Mouse (Mus musculus): Measurements from ENCODE around the gene Xxylt1. TPM values are rescaled to one million over a fixed set of nuclear protein-coding genes. Genes with fewer than 3 reads are reported as not detected.

Gene Xxylt1
- total and polyA plus RNA-seq, 3 experiments: 12.8 to 164 (median 26.6) TPM

DNA sequence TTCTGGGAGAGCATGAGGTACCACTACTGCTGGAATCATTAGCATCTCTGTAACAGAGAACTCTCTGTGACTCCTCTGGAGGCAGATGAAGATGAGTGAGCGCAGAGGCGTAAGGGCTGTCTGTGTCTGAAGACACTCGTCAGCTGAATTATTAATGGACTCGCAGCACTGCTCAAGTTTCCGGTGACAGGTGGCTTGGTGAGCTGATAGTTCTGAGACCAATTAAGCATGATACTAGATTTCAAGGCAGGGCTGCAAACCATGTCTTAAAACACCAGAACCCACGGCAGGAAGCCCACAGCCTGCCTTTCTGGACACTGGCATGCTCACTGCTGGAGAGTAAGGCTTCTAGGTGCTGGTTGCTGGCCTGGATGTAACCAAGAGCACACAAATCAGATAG lies 93.5 kb downstream of the Xxylt1 start:
- no peaks in the 10 kb centered on the region for H3K4me1 ChIP-seq (ENCODE audit: control insufficient read depth in 1 of 2, insufficient read depth in 2 of 2, low read length in 2 of 2)
- H3K9ac ChIP-seq (ENCODE audit: control insufficient read depth, low read depth, low read length, poor library complexity, severe bottlenecking): no peak overlapping the region
- H3K79me2 ChIP-seq (ENCODE audit: control insufficient read depth, insufficient read depth, low read length, poor library complexity): no peaks in the 10 kb centered on the region
- no peaks in the 10 kb centered on the region for H3K27me3 ChIP-seq (ENCODE audit: control insufficient read depth in 1 of 2, insufficient read depth in 2 of 2, low read length in 2 of 2)
- H3K36me3 ChIP-seq (ENCODE audit: control insufficient read depth in 1 of 2, insufficient read depth in 2 of 2, low read length in 2 of 2): no peaks in the 10 kb centered on the region
- no peak overlapping the region for H3K27ac ChIP-seq (ENCODE audit: control insufficient read depth, low read depth, low read length)
- H3K9me3 ChIP-seq (replicated peaks; ENCODE audit: insufficient read depth, low read length): no peaks in the 10 kb centered on the region
- TF ChIP-seq TAL1 (IDR thresholded peaks at IDR 0.05; ENCODE audit: low read length): no peak
- no peak for TF ChIP-seq HCFC1 (IDR thresholded peaks at IDR 0.05; ENCODE audit: low read depth, low read length)
- TF ChIP-seq CTCF (IDR thresholded peaks at IDR 0.05 in 2 of 3, conservative IDR thresholded peaks at IDR 0.05 in 1 of 3; ENCODE audit: control insufficient read depth in 1 of 3, insufficient read depth in 1 of 3, low read depth in 2 of 3, low read length in 3 of 3, poor library complexity in 1 of 3, severe bottlenecking in 1 of 3): no peak
- TF ChIP-seq SIN3A (IDR thresholded peaks at IDR 0.05; ENCODE audit: low read length): no peak
- no peak for DNase-seq (ENCODE audit: low read depth, low spot score)
- no peak overlapping the region for H3K4me3 ChIP-seq (ENCODE audit: control insufficient read depth in 1 of 2, insufficient read depth in 1 of 2, low read depth in 2 of 2, low read length in 2 of 2)

DNA sequence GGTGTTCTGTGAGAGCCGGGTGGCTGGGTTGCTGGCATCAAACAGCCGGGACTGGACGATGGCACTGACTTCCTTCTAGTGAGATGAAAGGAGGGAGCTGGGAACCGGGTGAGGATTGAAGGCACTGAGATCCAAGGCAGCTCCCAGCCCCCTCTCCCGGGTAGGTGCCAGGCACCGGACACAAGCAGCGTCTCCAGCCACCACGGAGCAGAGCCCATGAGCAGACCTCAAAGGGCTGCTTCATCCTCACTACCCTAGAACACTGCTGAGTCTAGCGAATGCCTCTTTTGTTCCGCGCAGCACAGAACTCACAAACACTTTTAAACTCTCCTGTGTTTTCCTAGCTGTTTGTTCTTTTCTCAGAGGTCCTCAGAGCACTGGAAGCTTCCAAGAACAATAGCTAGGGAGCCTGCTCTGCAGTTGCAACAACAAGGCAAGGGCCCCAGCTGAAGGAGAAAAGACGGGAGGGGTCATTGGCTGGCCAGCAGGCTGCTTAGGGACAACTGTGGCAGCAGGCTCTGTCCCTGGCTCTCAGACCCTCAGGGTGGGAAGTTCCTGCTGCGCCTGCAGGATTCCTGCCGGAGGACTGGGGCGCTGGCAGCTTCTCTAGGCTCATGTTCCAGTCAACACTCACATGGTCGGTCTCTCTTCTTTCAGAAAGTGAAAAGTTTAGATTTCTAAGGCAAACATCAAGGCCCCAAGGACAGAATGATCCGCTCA lies 96.2 kb downstream of the Xxylt1 start:
- H3K4me3 ChIP-seq (ENCODE audit: control insufficient read depth in 1 of 2, insufficient read depth in 1 of 2, low read depth in 2 of 2, low read length in 2 of 2): no peak overlapping the region
- H3K4me1 ChIP-seq (ENCODE audit: control insufficient read depth in 1 of 2, insufficient read depth in 2 of 2, low read length in 2 of 2): no peaks in the 10 kb centered on the region
- H3K79me2 ChIP-seq (ENCODE audit: control insufficient read depth, insufficient read depth, low read length, poor library complexity): no peaks in the 10 kb centered on the region
- no peaks in the 10 kb centered on the region for H3K36me3 ChIP-seq (ENCODE audit: control insufficient read depth in 1 of 2, insufficient read depth in 2 of 2, low read length in 2 of 2)
- H3K9ac ChIP-seq (ENCODE audit: control insufficient read depth, low read depth, low read length, poor library complexity, severe bottlenecking): no peak overlapping the region
- no peak for TF ChIP-seq SMC3 (IDR thresholded peaks at IDR 0.05; ENCODE audit: low read depth, low read length)
- no peak for TF ChIP-seq CHD2 (IDR thresholded peaks at IDR 0.05; ENCODE audit: low read length)
- no peak for TF ChIP-seq MAFK (IDR thresholded peaks at IDR 0.05; ENCODE audit: borderline replicate concordance, low read depth, low read length)
- TF ChIP-seq ZKSCAN1 (IDR thresholded peaks at IDR 0.05; ENCODE audit: low read depth, low read length): no peak
- no peak for TF ChIP-seq MYC (IDR thresholded peaks at IDR 0.05; ENCODE audit: low read depth, low read length)
- no peak for TF ChIP-seq RCOR1 (IDR thresholded peaks at IDR 0.05; ENCODE audit: low read depth, low read length)
- no peak for TF ChIP-seq MAZ (IDR thresholded peaks at IDR 0.05; ENCODE audit: low read depth, low read length)
- TF ChIP-seq ZMIZ1 (IDR thresholded peaks at IDR 0.05; ENCODE audit: low read depth, low read length): no peak
- TF ChIP-seq ZNF384 (IDR thresholded peaks at IDR 0.05; ENCODE audit: low read depth, low read length): no peak
- TF ChIP-seq USF1 (IDR thresholded peaks at IDR 0.05; ENCODE audit: low read depth, low read length): no peak
- TF ChIP-seq TAL1 (IDR thresholded peaks at IDR 0.05; ENCODE audit: low read length): no peak
- TF ChIP-seq POLR2AphosphoS5 (IDR thresholded peaks at IDR 0.05; ENCODE audit: borderline replicate concordance, low read depth, low read length): no peak
- no peak for TF ChIP-seq EP300 (IDR thresholded peaks at IDR 0.05; ENCODE audit: low read depth in 1 of 2, low read length in 2 of 2)
- TF ChIP-seq HCFC1 (IDR thresholded peaks at IDR 0.05; ENCODE audit: low read depth, low read length): no peak
- TF ChIP-seq RAD21 (IDR thresholded peaks at IDR 0.05; ENCODE audit: low read depth, low read length): no peak
- no peak for TF ChIP-seq NRF1 (IDR thresholded peaks at IDR 0.05; ENCODE audit: insufficient read depth, low read depth, low read length, poor library complexity, severe bottlenecking)
- no peak for TF ChIP-seq GABPA (IDR thresholded peaks at IDR 0.05; ENCODE audit: low read depth, low read length)
- TF ChIP-seq CTCF (IDR thresholded peaks at IDR 0.05 in 2 of 3, conservative IDR thresholded peaks at IDR 0.05 in 1 of 3; ENCODE audit: control insufficient read depth in 1 of 3, insufficient read depth in 1 of 3, low read depth in 2 of 3, low read length in 3 of 3, poor library complexity in 1 of 3, severe bottlenecking in 1 of 3): no peak
- no peaks in the 10 kb centered on the region for H3K9me3 ChIP-seq (replicated peaks; ENCODE audit: insufficient read depth, low read length)
- H3K27me3 ChIP-seq (ENCODE audit: control insufficient read depth in 1 of 2, insufficient read depth in 2 of 2, low read length in 2 of 2): no peaks in the 10 kb centered on the region
- no peak overlapping the region for H3K27ac ChIP-seq (ENCODE audit: control insufficient read depth, low read depth, low read length)
- DNase-seq (ENCODE audit: low read depth, low spot score): no peak

Data from MEL (cell line).